Mouse (Mus musculus) gastrocnemius, adult 8-10 months (tissue): Measurements from ENCODE around the gene Tesc. TPM values are rescaled to one million over a fixed set of nuclear protein-coding genes. Genes with fewer than 3 reads are reported as not detected.

ENCODE experiments used
- DNase-seq, 2 experiments: peaks; one replicate each; pipeline ENCODE4 v3.0.0; 2022; ENCODE audit warnings: low spot score in 2 of 2
- total RNA-seq, 4 experiments: library from RNA; stranded (reverse); gene quantifications; 2 replicates each; pipeline ENCODE4 v1.2.4; 2022

Tesc gene
- total RNA-seq: 1 to 10 TPM in 1 of 4 experiments, under 1 TPM in 2, not detected in 1; 0.41 to 1.3 (median 0.75) TPM

- no peak for DNase-seq
These were observed at the start of gene Tesc for GRCm38 (mm10) chr5:118027698-118028190. Tesc (plus strand) TSS chr5:118027743.

GRCm38 (mm10) chr5:117978159-117978697, 49.3 kb upstream of the Tesc start:
- no peak for DNase-seq

GRCm38 (mm10) chr5:117979082-117979481, 48.5 kb upstream of the Tesc start:
- DNase-seq: no peak

GRCm38 (mm10) chr5:117980921-117981320, 46.6 kb upstream of the Tesc start:
- no peak for DNase-seq

GRCm38 (mm10) chr5:117981943-117982342, 45.6 kb upstream of the Tesc start:
- DNase-seq: no peak

- no peak for DNase-seq
These were observed 41.2 kb upstream of the Tesc start for GRCm38 (mm10) chr5:117986327-117986726.

- peak in 1 of 2 experiments; percentile 24 for DNase-seq
These were observed 39.7 kb upstream of the Tesc start for GRCm38 (mm10) chr5:117987891-117988290.

GRCm38 (mm10) chr5:117988367-117988766, 39.2 kb upstream of the Tesc start:
- DNase-seq: no peak

GRCm38 (mm10) chr5:117989773-117990172, 37.8 kb upstream of the Tesc start:
- peak; percentile 31 to 49 for DNase-seq

- no peak for DNase-seq
These were observed 36.6 kb upstream of the Tesc start for GRCm38 (mm10) chr5:117990957-117991356.

- DNase-seq: no peak
These were observed 34.0 kb upstream of the Tesc start for GRCm38 (mm10) chr5:117993550-117993949.

- no peak for DNase-seq
These were observed 32.1 kb upstream of the Tesc start for GRCm38 (mm10) chr5:117995372-117995901.

- no peak for DNase-seq
These were observed 31.6 kb upstream of the Tesc start for GRCm38 (mm10) chr5:117995911-117996310.

GRCm38 (mm10) chr5:117996581-117996980, 31.0 kb upstream of the Tesc start:
- no peak for DNase-seq

GRCm38 (mm10) chr5:117997434-117997970, 30.0 kb upstream of the Tesc start:
- no peak for DNase-seq

GRCm38 (mm10) chr5:117999061-117999460, 28.5 kb upstream of the Tesc start:
- DNase-seq: no peak

- no peak for DNase-seq
These were observed 28.0 kb upstream of the Tesc start for GRCm38 (mm10) chr5:117999584-117999983.

GRCm38 (mm10) chr5:118002059-118002458, 25.5 kb upstream of the Tesc start:
- peak; percentile 45 to 52 for DNase-seq

GRCm38 (mm10) chr5:118004619-118005018, 22.9 kb upstream of the Tesc start:
- no peak for DNase-seq

GRCm38 (mm10) chr5:118005728-118006127, 21.8 kb upstream of the Tesc start:
- no peak for DNase-seq

GRCm38 (mm10) chr5:118008344-118008743, 19.2 kb upstream of the Tesc start:
- DNase-seq: no peak

- no peak for DNase-seq
These were observed 16.7 kb upstream of the Tesc start for GRCm38 (mm10) chr5:118010872-118011271.

- DNase-seq: no peak
These were observed 15.7 kb upstream of the Tesc start for GRCm38 (mm10) chr5:118011796-118012195.
